Comparison of ENCODE assay signal across 13 mouse cellular contexts in genomic region chr2:173771706-173772105, GRCm38 (mm10). TPM values are rescaled to one million over a fixed set of nuclear protein-coding genes. Genes with fewer than 3 reads are reported as not detected.
DNase-seq lines count a peak whose midpoint lies in the region; ATAC-seq and TF ChIP-seq lines count a peak whose summit lies in the region.
"Had no signal": no experiment of that assay in that cellular context is flagged by ENCODE, and none has a peak within 500 bp of the region (broad histone marks: within the 10 kb centered on the region; RNA-seq: fewer than 3 reads in every experiment).

No protein-coding gene starts in this region.

- 66% methylated on average over 8 of the region's 8 CpGs for WGBS in forebrain, embryonic 10.5 days
- WGBS in forebrain, embryonic 16.5 days = 24% methylated on average over 8 of the region's 8 CpGs
- 62% methylated on average over 8 of the region's 8 CpGs for WGBS in midbrain, embryonic 11.5 days
- 30% methylated on average over 8 of the region's 8 CpGs for WGBS in midbrain, embryonic 16.5 days
- WGBS in limb, embryonic 10.5 days = 74% methylated on average over 8 of the region's 8 CpGs
- 61% methylated on average over 8 of the region's 8 CpGs for WGBS in stomach, postnatal 0 days

- H3K27ac ChIP-seq in forebrain, embryonic 10.5 days = peak overlapping the region; percentile 74
- no peak overlapping the region for H3K27ac ChIP-seq in forebrain, embryonic 16.5 days (ENCODE audit: low read length)
- H3K27ac ChIP-seq in midbrain, embryonic 11.5 days (ENCODE audit: low read depth, low read length) = no peak overlapping the region
- no peak overlapping the region for H3K27ac ChIP-seq in midbrain, embryonic 16.5 days (ENCODE audit: low read length)
- H3K27ac ChIP-seq in limb, embryonic 10.5 days = 0 out of 2 replicates have a peak overlapping the region, but pooled peaks have one; percentile 38
- no peak overlapping the region for H3K27ac ChIP-seq in stomach, postnatal 0 days (replicated peaks)

- H3K36me3 ChIP-seq in forebrain, embryonic 10.5 days (replicated peaks) = peaks cover 21% of the 10 kb centered on the region
- no peaks in the 10 kb centered on the region for H3K36me3 ChIP-seq in forebrain, embryonic 16.5 days (ENCODE audit: control insufficient read depth, insufficient read depth)
- no peaks in the 10 kb centered on the region for H3K36me3 ChIP-seq in midbrain, embryonic 11.5 days (ENCODE audit: control insufficient read depth, insufficient read depth, low read length)
- H3K36me3 ChIP-seq in midbrain, embryonic 16.5 days (ENCODE audit: control insufficient read depth, insufficient read depth, low read length) = no peaks in the 10 kb centered on the region; the same call in 1 of the 2 replicates
- peaks cover 41% of the 10 kb centered on the region for H3K36me3 ChIP-seq in limb, embryonic 10.5 days
- H3K36me3 ChIP-seq in stomach, postnatal 0 days (ENCODE audit: control insufficient read depth, insufficient read depth, low read length) = no peaks in the 10 kb centered on the region

- no peak for TF ChIP-seq EP300 in stomach, postnatal 0 days (optimal IDR thresholded peaks at IDR 0.05)

- no peak overlapping the region for H3K4me2 ChIP-seq in forebrain, embryonic 16.5 days (ENCODE audit: low read length)
- H3K4me2 ChIP-seq in midbrain, embryonic 11.5 days = no peak overlapping the region
- no peak overlapping the region for H3K4me2 ChIP-seq in midbrain, embryonic 16.5 days (ENCODE audit: low read length)
- H3K4me2 ChIP-seq in stomach, postnatal 0 days (replicated peaks; ENCODE audit: low read depth) = no peak overlapping the region

- no peak for TF ChIP-seq CTCF in stomach, postnatal 0 days (IDR thresholded peaks at IDR 0.05; ENCODE audit: low read depth)

- H3K9ac ChIP-seq in forebrain, embryonic 16.5 days (replicated peaks; ENCODE audit: low read depth, low read length) = no peak overlapping the region
- no peak overlapping the region for H3K9ac ChIP-seq in midbrain, embryonic 11.5 days (ENCODE audit: low read length)
- no peak overlapping the region for H3K9ac ChIP-seq in midbrain, embryonic 16.5 days (ENCODE audit: low read depth, low read length)
- no peak overlapping the region for H3K9ac ChIP-seq in stomach, postnatal 0 days (ENCODE audit: low read length)

- H3K4me1 ChIP-seq in forebrain, embryonic 10.5 days = peaks cover 67% of the 10 kb centered on the region
- H3K4me1 ChIP-seq in forebrain, embryonic 16.5 days (replicated peaks; ENCODE audit: control insufficient read depth, insufficient read depth, low read length) = peaks cover 46% of the 10 kb centered on the region
- H3K4me1 ChIP-seq in midbrain, embryonic 11.5 days (ENCODE audit: control insufficient read depth, insufficient read depth, low read length) = peaks cover 21% of the 10 kb centered on the region
- H3K4me1 ChIP-seq in midbrain, embryonic 16.5 days (ENCODE audit: control insufficient read depth, insufficient read depth, low read length) = peaks cover 30% of the 10 kb centered on the region
- peaks cover 64% of the 10 kb centered on the region for H3K4me1 ChIP-seq in limb, embryonic 10.5 days
- H3K4me1 ChIP-seq in stomach, postnatal 0 days (replicated peaks; ENCODE audit: control insufficient read depth, insufficient read depth) = no peaks in the 10 kb centered on the region

- no peak for DNase-seq in forebrain, embryonic 10.5 days (ENCODE audit: extremely low spot score, low spot score)
- DNase-seq in midbrain, embryonic 11.5 days (ENCODE audit: low spot score, missing footprints) = no peak
- DNase-seq in limb, embryonic 10.5 days (ENCODE audit: low spot score) = no peak
- DNase-seq in stomach, postnatal 0 days (ENCODE audit: low spot score) = no peak
- DNase-seq in spleen, postnatal 10 days (ENCODE audit: low spot score in 2 of 2) = no peak
- DNase-seq: adrenal gland, postnatal 25 days; heart, adult 11 months had no signal

- H3K4me3 ChIP-seq in forebrain, embryonic 10.5 days = no peak overlapping the region
- no peak overlapping the region for H3K4me3 ChIP-seq in forebrain, embryonic 16.5 days (replicated peaks; ENCODE audit: low read length)
- H3K4me3 ChIP-seq in midbrain, embryonic 11.5 days (ENCODE audit: low read depth, low read length) = no peak overlapping the region
- H3K4me3 ChIP-seq in midbrain, embryonic 16.5 days (ENCODE audit: low read depth, low read length) = no peak overlapping the region
- no peak overlapping the region for H3K4me3 ChIP-seq in limb, embryonic 10.5 days
- H3K4me3 ChIP-seq in stomach, postnatal 0 days (ENCODE audit: low read depth, low read length) = no peak overlapping the region

- no peaks in the 10 kb centered on the region for H3K9me3 ChIP-seq in forebrain, embryonic 10.5 days
- H3K9me3 ChIP-seq in forebrain, embryonic 16.5 days (ENCODE audit: control insufficient read depth, low read length) = no peaks in the 10 kb centered on the region
- H3K9me3 ChIP-seq in midbrain, embryonic 11.5 days (ENCODE audit: control insufficient read depth, low read length) = no peaks in the 10 kb centered on the region
- H3K9me3 ChIP-seq in midbrain, embryonic 16.5 days (replicated peaks; ENCODE audit: control insufficient read depth, low read length, poor library complexity, severe bottlenecking) = no peaks in the 10 kb centered on the region
- no peaks in the 10 kb centered on the region for H3K9me3 ChIP-seq in limb, embryonic 10.5 days (replicated peaks)
- H3K9me3 ChIP-seq in stomach, postnatal 0 days (ENCODE audit: control insufficient read depth, low read length) = no peaks in the 10 kb centered on the region

- no peak for ATAC-seq in forebrain, embryonic 16.5 days
- ATAC-seq in midbrain, embryonic 11.5 days (ENCODE audit: low FRiP score) = peak; percentile 17; the same call in 1 of the 2 replicates
- ATAC-seq in midbrain, embryonic 16.5 days = no peak
- 0 out of 2 replicates have a peak, but pooled peaks have one; percentile 18 for ATAC-seq in stomach, postnatal 0 days (ENCODE audit: low FRiP score, low TSS enrichment)
- ATAC-seq in megakaryocyte-erythroid progenitor cell, adult 5-6 weeks (replicated peaks; ENCODE audit: low FRiP score, low TSS enrichment, poor library complexity, severe bottlenecking) = no peak

- H3K27me3 ChIP-seq in forebrain, embryonic 10.5 days (ENCODE audit: poor library complexity, severe bottlenecking) = no peaks in the 10 kb centered on the region
- no peaks in the 10 kb centered on the region for H3K27me3 ChIP-seq in forebrain, embryonic 16.5 days (replicated peaks; ENCODE audit: control insufficient read depth, insufficient read depth, low read length)
- H3K27me3 ChIP-seq in midbrain, embryonic 11.5 days (ENCODE audit: control insufficient read depth, insufficient read depth, low read length) = no peaks in the 10 kb centered on the region
- H3K27me3 ChIP-seq in midbrain, embryonic 16.5 days (ENCODE audit: control insufficient read depth, insufficient read depth, low read depth, low read length) = no peaks in the 10 kb centered on the region
- no peaks in the 10 kb centered on the region for H3K27me3 ChIP-seq in limb, embryonic 10.5 days (ENCODE audit: low read depth, poor library complexity, severe bottlenecking)
- no peaks in the 10 kb centered on the region for H3K27me3 ChIP-seq in stomach, postnatal 0 days (ENCODE audit: control insufficient read depth, insufficient read depth, low read length)

RNA-seq across cellular contexts. Expression of gene Vapb, which starts 34.4 kb away (rescaled TPM):
- polyA plus RNA-seq in forebrain, embryonic 10.5 days (2016; fragmentation: Nextera tagmentation; extraction: Ambion mirVana) = 8.8 and 10.2 TPM in 2 replicates
- polyA plus RNA-seq in forebrain, embryonic 16.5 days (2015; fragmentation: Nextera tagmentation; extraction: Ambion mirVana) = 14.4 and 20.3 TPM in 2 replicates
- 13.7 and 13.8 TPM in 2 replicates for polyA plus RNA-seq in midbrain, embryonic 11.5 days (2014; fragmentation: Nextera tagmentation; extraction: Ambion mirVana)
- polyA plus RNA-seq in midbrain, embryonic 16.5 days (2015; fragmentation: Nextera tagmentation; extraction: Ambion mirVana) = 14.4 and 15.9 TPM in 2 replicates
- polyA plus RNA-seq in limb, embryonic 10.5 days (2016; fragmentation: Nextera tagmentation; extraction: Ambion mirVana) = 7.6 and 9.0 TPM in 2 replicates
- 11.1 and 13.1 TPM in 2 replicates for polyA plus RNA-seq in stomach, postnatal 0 days (2015; fragmentation: Nextera tagmentation; extraction: Ambion mirVana)
- 5.2 and 8.8 TPM in 2 replicates for total RNA-seq in megakaryocyte-erythroid progenitor cell, adult 5-6 weeks (2014; fragmentation: Nextera tagmentation)
- 46.8 and 67.2 TPM in 2 replicates for total RNA-seq in megakaryocyte-erythroid progenitor cell, adult 5-6 weeks (2017)

RNA-seq across cellular contexts. Expression of gene 1700010B08Rik, which starts 52.5 kb away (rescaled TPM):
- not detected in 2 replicates for polyA plus RNA-seq in forebrain, embryonic 10.5 days (2016; fragmentation: Nextera tagmentation; extraction: Ambion mirVana)
- polyA plus RNA-seq in forebrain, embryonic 16.5 days (2015; fragmentation: Nextera tagmentation; extraction: Ambion mirVana) = not detected in 2 replicates
- polyA plus RNA-seq in midbrain, embryonic 11.5 days (2014; fragmentation: Nextera tagmentation; extraction: Ambion mirVana) = not detected in 2 replicates
- polyA plus RNA-seq in midbrain, embryonic 16.5 days (2015; fragmentation: Nextera tagmentation; extraction: Ambion mirVana) = not detected in 2 replicates
- not detected in 2 replicates for polyA plus RNA-seq in limb, embryonic 10.5 days (2016; fragmentation: Nextera tagmentation; extraction: Ambion mirVana)
- polyA plus RNA-seq in stomach, postnatal 0 days (2015; fragmentation: Nextera tagmentation; extraction: Ambion mirVana) = not detected in 2 replicates
- total RNA-seq in megakaryocyte-erythroid progenitor cell, adult 5-6 weeks (2014; fragmentation: Nextera tagmentation) = not detected in 2 replicates
- 0.38 TPM in 1 of 2 replicates, not detected in the other for total RNA-seq in megakaryocyte-erythroid progenitor cell, adult 5-6 weeks (2017)
- total RNA-seq: adrenal gland, postnatal 25 days; left cerebral cortex, postnatal 25 days had no signal
- polyA plus RNA-seq: lung, embryonic 16.5 days; thymus, postnatal 0 days had no signal

Comparison
In these comparisons a context has a peak if more than half of its experiments do, and no peak if none do; other contexts are left out.
1. H3K27ac ChIP-seq: peak in forebrain, embryonic 10.5 days (single experiment) and limb, embryonic 10.5 days (single experiment); none in forebrain, embryonic 16.5 days (single experiment), midbrain, embryonic 11.5 days (single experiment), midbrain, embryonic 16.5 days (single experiment) and stomach, postnatal 0 days (single experiment).
2. ATAC-seq: peak in midbrain, embryonic 11.5 days (single experiment) and stomach, postnatal 0 days (single experiment); none in forebrain, embryonic 16.5 days (single experiment), midbrain, embryonic 16.5 days (single experiment) and megakaryocyte-erythroid progenitor cell, adult 5-6 weeks (single experiment).